Mouse (Mus musculus) common myeloid progenitor, adult 5-6 weeks (primary cell): ENCODE data around the gene 6720489N17Rik. TPM values are rescaled to one million over a fixed set of nuclear protein-coding genes. Genes with fewer than 3 reads are reported as not detected.
A peak's percentile ranks its signal among the peaks of the same experiment; 100 is the strongest.
"Not testable (repeated sequence)": the region's sequence is repeated elsewhere in the genome, so short reads cannot be mapped to it uniquely, and the experiment has no call there.

Experiments used
- ATAC-seq: replicated peaks from 2 replicates; pipeline ENCODE4 v1.8.0; 2016; ENCODE audit warnings: low read depth, mild to moderate bottlenecking, moderate TSS enrichment, inconsistent platforms; ENCODE audit not compliant: poor library complexity, severe bottlenecking
- total RNA-seq: library from RNA; stranded (forward); fragments of 200-1000, 187-1606 nt; gene quantifications from 2 replicates; pipeline ENCODE4 v1.2.3, GENCODE M21; 2017

6720489N17Rik gene
- total RNA-seq: 8.9 and 18.6 TPM in 2 replicates

- ATAC-seq: peak; percentile 100
Observed at GRCm38 (mm10) chr13:62623577-62624276, at the start of gene 6720489N17Rik. Gene 6720489N17Rik, minus strand, starts transcription at chr13:62624182.

- peak; percentile 90 for ATAC-seq
Observed at GRCm38 (mm10) chr13:62653369-62653743, 29.4 kb upstream of the 6720489N17Rik start.

- ATAC-seq: peak; percentile 100
Observed at GRCm38 (mm10) chr13:62652681-62653368, 28.8 kb upstream of the 6720489N17Rik start.

GRCm38 (mm10) chr13:62627071-62627470 lies 3.1 kb upstream of the 6720489N17Rik start:
- ATAC-seq: peak; percentile 72

- ATAC-seq: 0 out of 2 replicates have a peak, but pooled peaks have one; percentile 33
Observed at GRCm38 (mm10) chr13:62624277-62624665, 289 bp upstream of the 6720489N17Rik start.

- ATAC-seq: not testable (repeated sequence)
Observed at GRCm38 (mm10) chr13:62617449-62617848, 6.5 kb downstream of the 6720489N17Rik start.

GRCm38 (mm10) chr13:62571099-62571498 lies 52.9 kb downstream of the 6720489N17Rik start, which contains the start of gene Zfp934:
Gene Zfp934, minus strand, starts transcription at chr13:62571199.
- ATAC-seq: not testable (repeated sequence)

GRCm38 (mm10) chr13:62561696-62562095 lies 62.3 kb downstream of the 6720489N17Rik start:
- not testable (repeated sequence) for ATAC-seq

- ATAC-seq: peak; percentile 79
Observed at GRCm38 (mm10) chr13:62558189-62559110, 65.5 kb downstream of the 6720489N17Rik start, which contains the start of gene Zfp935. Gene Zfp935, minus strand, starts transcription at chr13:62558511.

Other genes with a start within 250 kb of the 6720489N17Rik start
- 12.5 and 19.4 TPM in 2 replicates for gene Gm3604, start 241.0 kb downstream of the 6720489N17Rik start, total RNA-seq
- gene Gm49359, start 157.3 kb downstream of the 6720489N17Rik start, total RNA-seq: 5.9 and 8.3 TPM in 2 replicates
- not detected in 2 replicates for gene Zfp935, start 65.7 kb downstream of the 6720489N17Rik start, total RNA-seq
- 7.4 and 17.7 TPM in 2 replicates for gene Zfp934, start 53.0 kb downstream of the 6720489N17Rik start, total RNA-seq
- gene Platr25, start 136.5 kb upstream of the 6720489N17Rik start, total RNA-seq: 44.7 and 62.6 TPM in 2 replicates
- gene Gm5141, start 161.6 kb upstream of the 6720489N17Rik start, total RNA-seq: 5.9 and 8.5 TPM in 2 replicates
- gene Fbp2, start 234.2 kb upstream of the 6720489N17Rik start, total RNA-seq: not detected in 2 replicates